Mouse (Mus musculus) heart, adult 2 months (tissue): ENCODE data around the gene Zbtb2. TPM values are rescaled to one million over a fixed set of nuclear protein-coding genes. Genes with fewer than 3 reads are reported as not detected.

ENCODE experiments used
- DNase-seq, 2 experiments: peaks; one replicate each; pipeline ENCODE4 v3.0.0; 2021
- H3K27ac ChIP-seq: fragments of 200-600 bp; 2 replicates; pipeline ENCODE4 v1.8.1; 2022
- H3K27me3 ChIP-seq: fragments of 200-500 bp; 2 replicates; pipeline ENCODE4 v1.6.1; 2012; ENCODE audit warnings: mild to moderate bottlenecking, low read length, inconsistent platforms, mixed read lengths; ENCODE audit not compliant: control insufficient read depth, insufficient read depth
- H3K36me3 ChIP-seq: fragments of 200-500 bp; 2 replicates; pipeline ENCODE4 v1.6.1; 2012; ENCODE audit warnings: low read length, inconsistent platforms; ENCODE audit not compliant: control insufficient read depth, insufficient read depth
- H3K4me1 ChIP-seq: fragments of 200-500 bp; 2 replicates; pipeline ENCODE4 v1.6.1; 2011; ENCODE audit warnings: low read length; ENCODE audit not compliant: control insufficient read depth, insufficient read depth
- H3K4me3 ChIP-seq: fragments of 200-600 bp; 2 replicates; pipeline ENCODE4 v1.8.1; 2022
- H3K79me2 ChIP-seq: fragments of 200-500 bp; replicated peaks from 2 replicates; pipeline ENCODE4 v1.6.1; 2012; ENCODE audit warnings: mild to moderate bottlenecking, inconsistent platforms, low read length, moderate library complexity, mixed read lengths; ENCODE audit not compliant: control insufficient read depth, insufficient read depth
- H3K9ac ChIP-seq: fragments of 200-500 bp; 2 replicates; pipeline ENCODE4 v1.6.1; 2012; ENCODE audit warnings: low read depth, mild to moderate bottlenecking, control low read depth, inconsistent platforms, low read length, mixed read lengths
- CTCF ChIP-seq: fragments of 200-600 bp; IDR thresholded peaks from 2 replicates; pipeline ENCODE4 v1.8.1; 2022; ENCODE audit warnings: antibody characterized with exemption, mild to moderate bottlenecking, moderate library complexity
- EP300 ChIP-seq: fragments of 200-500 bp; IDR thresholded peaks from 2 replicates; pipeline ENCODE4 v1.6.1; 2011; ENCODE audit warnings: low read depth, low read length, control low read depth; ENCODE audit not compliant: insufficient read depth
- POLR2A ChIP-seq: fragments of 200-500 bp; IDR thresholded peaks from 2 replicates; pipeline ENCODE4 v1.6.1; 2011; ENCODE audit warnings: mild to moderate bottlenecking, low read depth, low read length, control low read depth; ENCODE audit not compliant: insufficient read depth
- WGBS: fragments of 180-500 bp; shearing (Covaris S2); methylation state at CpG from one replicate; pipeline ENCODE4 v1.1.7; 2018; 5-methylcytosine and 5-hydroxymethylcytosine counted together
- intact Hi-C: fragments of 180-260 bp; cut with DNase I; formaldehyde crosslinking; loops from one replicate; pipeline ENCODE4 v1.15.1; 2025
- polyA plus RNA-seq: library from polyadenylated mRNA; depleted of rRNA; stranded (reverse); fragments of >200 nt; gene quantifications from 2 replicates; pipeline ENCODE4 v1.2.3, GENCODE M21; 2012
- total RNA-seq, 2 experiments: library from RNA; stranded (reverse); gene quantifications; 2 replicates each; pipeline ENCODE4 v1.2.3; 2021

Zbtb2 gene
- total and polyA plus RNA-seq, 3 experiments = 3.5 to 6.1 (median 4.9) TPM

DNA sequence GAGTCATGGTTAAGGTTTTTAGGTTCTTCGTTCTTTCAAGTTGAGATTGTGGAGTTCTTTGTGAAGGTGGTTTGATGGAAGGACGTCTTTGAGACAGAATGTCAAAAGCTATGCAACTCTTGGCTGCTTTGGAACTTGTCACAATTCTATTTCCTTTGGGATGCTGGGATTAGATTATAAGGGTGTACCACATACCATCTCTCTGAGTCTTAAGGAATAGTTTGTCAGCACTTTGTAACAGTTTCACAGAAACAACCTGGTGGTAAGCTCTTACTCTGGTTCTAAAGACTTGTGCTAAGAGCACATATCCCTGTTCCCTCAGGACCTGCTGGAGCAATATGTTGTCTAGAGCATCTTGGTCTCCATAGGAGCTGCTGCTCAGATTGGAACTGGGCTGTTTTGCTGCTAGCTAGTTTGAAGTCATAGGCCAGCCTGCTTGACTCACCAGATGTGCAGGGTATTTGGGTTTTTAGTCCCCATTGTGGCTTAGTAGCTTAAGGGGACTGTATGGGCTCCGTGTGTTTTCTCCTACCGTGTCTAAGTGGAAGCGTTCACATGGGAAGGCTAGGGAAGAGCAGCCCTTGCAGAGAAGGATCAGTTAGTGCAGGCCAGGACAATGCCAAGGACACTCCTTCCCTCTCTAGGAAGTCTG, 1.7 kb upstream of the Zbtb2 start:
- Histone ChIP-seq H3K27ac (no peak overlapping the region), H3K4me1 (peaks cover 26% of the 10 kb centered on the region)
- intact Hi-C loops = no loop called here

DNA sequence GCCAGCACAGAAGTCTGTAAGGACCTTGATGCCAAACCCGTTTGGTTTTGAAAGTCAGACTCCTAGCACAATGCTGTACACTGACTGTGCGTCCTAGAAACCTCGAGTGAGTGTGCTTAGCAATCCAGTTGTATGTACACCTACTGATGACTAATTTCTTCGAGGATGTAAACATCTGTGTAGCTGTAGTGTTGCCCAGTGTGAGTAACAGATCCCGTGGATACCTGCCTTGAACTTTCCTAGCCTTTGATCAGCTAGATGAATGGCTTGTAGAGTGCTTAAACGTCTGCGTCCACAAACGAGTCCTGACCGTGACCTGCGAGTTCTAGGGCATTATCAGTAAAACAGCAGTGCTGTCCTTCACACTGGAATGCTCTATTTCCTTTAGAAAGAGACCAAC, 1.1 kb upstream of the Zbtb2 start:
- Histone ChIP-seq H3K36me3 (peaks cover 18% of the 10 kb centered on the region), H3K79me2 (peaks cover 10% of the 10 kb centered on the region), H3K27me3 (no peaks in the 10 kb centered on the region), H3K4me1 (peaks cover 26% of the 10 kb centered on the region), H3K9ac (peak overlapping the region; percentile 59), H3K27ac (peak overlapping the region; percentile 100), H3K4me3 (peak overlapping the region; percentile 75)
- WGBS = 3% methylated on average over 10 of the region's 10 CpGs
- DNase-seq = no peak
- TF ChIP-seq POLR2A (no peak), CTCF (no peak), EP300 (no peak)
- intact Hi-C loops = no loop called here

More for the DNA sequence above, 1.7 kb upstream of the Zbtb2 start:
- Histone ChIP-seq H3K36me3 (peaks cover 19% of the 10 kb centered on the region), H3K79me2 (peaks cover 10% of the 10 kb centered on the region), H3K9ac (no peak overlapping the region), H3K4me3 (no peak overlapping the region), H3K27me3 (no peaks in the 10 kb centered on the region)
- TF ChIP-seq POLR2A (no peak), EP300 (no peak), CTCF (no peak)
- no peak for DNase-seq
- 18% methylated on average over 5 of the region's 5 CpGs for WGBS

GRCm38 (mm10) chr10:4388384-4388745, 457 bp upstream of the Zbtb2 start:
- DNase-seq = no peak
- H3K4me1 ChIP-seq = peaks cover 26% of the 10 kb centered on the region

GRCm38 (mm10) chr10:4386609-4387591, 1.0 kb downstream of the Zbtb2 start:
- under 1% methylated on average over 79 of the region's 133 CpGs for WGBS
- peak overlapping the region; percentile 100 for H3K27ac ChIP-seq
- TF ChIP-seq CTCF (no peak), POLR2A (peak; percentile 84)
- peaks cover 23% of the 10 kb centered on the region for H3K4me1 ChIP-seq
- peak overlapping the region; percentile 75 for H3K4me3 ChIP-seq
- peaks cover 16% of the 10 kb centered on the region for H3K36me3 ChIP-seq
- peak overlapping the region; percentile 91 for H3K9ac ChIP-seq
- DNase-seq = peak; percentile 96 to 98
- no peaks in the 10 kb centered on the region for H3K27me3 ChIP-seq
- H3K79me2 ChIP-seq = peaks cover 8% of the 10 kb centered on the region
- intact Hi-C loops = loop anchor here (1.0 kb wide), 1 partner anchor 45 kb away; the partner anchor contains the start of genes Armt1 and Rmnd1

More at GRCm38 (mm10) chr10:4388384-4388745, 457 bp upstream of the Zbtb2 start:
- TF ChIP-seq POLR2A (peak; percentile 33; the same call in 1 of the 2 replicates), CTCF (no peak), EP300 (no peak)
- intact Hi-C loops = no loop called here
- H3K27ac ChIP-seq = peak overlapping the region; percentile 100
- H3K79me2 ChIP-seq = peaks cover 10% of the 10 kb centered on the region
- H3K9ac ChIP-seq = peak overlapping the region; percentile 91
- WGBS = under 1% methylated on average over 19 of the region's 19 CpGs
- H3K36me3 ChIP-seq = peaks cover 16% of the 10 kb centered on the region
- peak overlapping the region; percentile 75 for H3K4me3 ChIP-seq
- H3K27me3 ChIP-seq = no peaks in the 10 kb centered on the region

DNA sequence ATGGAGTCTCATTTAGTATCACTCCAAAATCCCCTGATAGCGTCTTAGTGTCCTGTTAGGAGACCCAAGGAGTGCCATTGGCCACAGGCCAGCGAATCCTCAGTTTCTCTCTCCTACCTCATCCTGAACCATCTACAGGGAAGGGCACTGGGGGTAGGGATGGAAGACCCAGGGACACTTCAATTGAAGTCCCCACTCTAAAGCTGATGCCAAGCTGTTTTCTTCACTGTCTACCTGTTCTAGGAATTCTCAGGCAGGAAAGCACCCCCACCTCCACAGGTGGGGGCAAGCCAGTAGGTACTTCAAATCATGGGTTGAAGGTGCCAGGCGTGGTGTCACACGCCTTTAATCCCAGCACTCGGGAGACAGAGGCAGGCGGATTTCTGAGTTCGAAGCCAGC, 3.7 kb downstream of the Zbtb2 start:
- no peak overlapping the region for H3K4me3 ChIP-seq
- H3K36me3 ChIP-seq = no peaks in the 10 kb centered on the region; the same call in 1 of the 2 replicates
- no peaks in the 10 kb centered on the region for H3K27me3 ChIP-seq
- H3K4me1 ChIP-seq = peaks cover 5% of the 10 kb centered on the region
- WGBS = 91% methylated on average over 7 of the region's 7 CpGs
- no peak for DNase-seq
- no peak overlapping the region for H3K9ac ChIP-seq
- TF ChIP-seq POLR2A (no peak), CTCF (no peak), EP300 (no peak)
- intact Hi-C loops = no loop called here
- H3K79me2 ChIP-seq = peaks cover 4% of the 10 kb centered on the region
- H3K27ac ChIP-seq = no peak overlapping the region
